Mouse (Mus musculus) testis, adult 2 months (tissue): Measurements from ENCODE around the gene Tmem35b. TPM values are rescaled to one million over a fixed set of nuclear protein-coding genes. Genes with fewer than 3 reads are reported as not detected.

Experiments used
- H3K27ac ChIP-seq: fragments of 200-500 bp; 2 replicates; pipeline ENCODE4 v1.5.1; 2012; ENCODE audit warnings: low read depth, low read length; ENCODE audit not compliant: control insufficient read depth, insufficient read depth
- H3K27me3 ChIP-seq: fragments of 200-500 bp; 2 replicates; pipeline ENCODE4 v1.6.1; 2012; ENCODE audit warnings: mild to moderate bottlenecking, low read length, moderate library complexity; ENCODE audit not compliant: control insufficient read depth, insufficient read depth
- H3K36me3 ChIP-seq: fragments of 200-500 bp; 2 replicates; pipeline ENCODE4 v1.6.1; 2012; ENCODE audit warnings: mild to moderate bottlenecking, low read length; ENCODE audit not compliant: control insufficient read depth, insufficient read depth
- H3K4me1 ChIP-seq: fragments of 200-500 bp; 2 replicates; pipeline ENCODE4 v1.6.1; 2012; ENCODE audit warnings: low read length; ENCODE audit not compliant: control insufficient read depth, insufficient read depth
- H3K4me3 ChIP-seq: fragments of 200-500 bp; 2 replicates; pipeline ENCODE4 v1.5.1; 2012; ENCODE audit warnings: low read depth, mild to moderate bottlenecking, low read length, moderate library complexity, mixed read lengths; ENCODE audit not compliant: control insufficient read depth
- CTCF ChIP-seq: fragments of 200-500 bp; IDR thresholded peaks from 2 replicates; pipeline ENCODE4 v1.5.1; 2012; ENCODE audit warnings: low read depth, mild to moderate bottlenecking, inconsistent platforms, low read length, moderate library complexity; ENCODE audit not compliant: control insufficient read depth, insufficient read depth, insufficient replicate concordance
- POLR2A ChIP-seq: fragments of 200-500 bp; IDR thresholded peaks from 2 replicates; pipeline ENCODE4 v1.6.1; 2012; ENCODE audit warnings: low read depth, mild to moderate bottlenecking, inconsistent platforms, low read length, moderate library complexity; ENCODE audit not compliant: control insufficient read depth
- polyA plus RNA-seq: library from polyadenylated mRNA; depleted of rRNA; stranded (reverse); fragments of >200 nt; gene quantifications from 2 replicates; pipeline ENCODE4 v1.2.3, GENCODE M21; 2012; rRNA removed

Gene Tmem35b
- polyA plus RNA-seq, 1 experiment, result 17.3 TPM

GRCm38 (mm10) chr4:127172614-127173013 lies 49.1 kb downstream of the Tmem35b start:
- no peaks in the 10 kb centered on the region for H3K36me3 ChIP-seq
- no peak overlapping the region for H3K27ac ChIP-seq
- H3K4me1 ChIP-seq, result peaks cover 14% of the 10 kb centered on the region
- TF ChIP-seq CTCF, result no peak
- no peak for TF ChIP-seq POLR2A
- H3K4me3 ChIP-seq, result no peak overlapping the region
- no peaks in the 10 kb centered on the region; the same call in 1 of the 2 replicates for H3K27me3 ChIP-seq

- Histone ChIP-seq H3K36me3 (no peaks in the 10 kb centered on the region), H3K27ac (no peak overlapping the region), H3K27me3 (no peaks in the 10 kb centered on the region), H3K4me1 (peaks cover 8% of the 10 kb centered on the region), H3K4me3 (no peak overlapping the region)
- TF ChIP-seq CTCF, result 0 out of 2 replicates have a peak, but pooled peaks have one; percentile 12
- no peak for TF ChIP-seq POLR2A
Observed at GRCm38 (mm10) chr4:127173461-127173860, 50.0 kb downstream of the Tmem35b start.

GRCm38 (mm10) chr4:127174075-127174899 lies 50.8 kb downstream of the Tmem35b start:
- Histone ChIP-seq H3K4me3 (no peak overlapping the region), H3K36me3 (no peaks in the 10 kb centered on the region), H3K27ac (no peak overlapping the region), H3K4me1 (peaks cover 10% of the 10 kb centered on the region), H3K27me3 (no peaks in the 10 kb centered on the region)
- TF ChIP-seq POLR2A (no peak), CTCF (no peak)

GRCm38 (mm10) chr4:127174900-127175278 lies 51.4 kb downstream of the Tmem35b start:
- H3K27ac ChIP-seq, result no peak overlapping the region
- TF ChIP-seq CTCF (no peak), POLR2A (no peak)
- no peaks in the 10 kb centered on the region for H3K36me3 ChIP-seq
- H3K4me1 ChIP-seq, result peaks cover 12% of the 10 kb centered on the region
- H3K27me3 ChIP-seq, result no peaks in the 10 kb centered on the region
- no peak overlapping the region for H3K4me3 ChIP-seq

- Histone ChIP-seq H3K36me3 (no peaks in the 10 kb centered on the region), H3K27ac (no peak overlapping the region), H3K27me3 (no peaks in the 10 kb centered on the region), H3K4me1 (peaks cover 20% of the 10 kb centered on the region), H3K4me3 (peak overlapping the region; percentile 88; the same call in 1 of the 2 replicates)
- no peak for TF ChIP-seq CTCF
- TF ChIP-seq POLR2A, result no peak
Observed at GRCm38 (mm10) chr4:127177961-127178360, 54.5 kb downstream of the Tmem35b start.

DNA sequence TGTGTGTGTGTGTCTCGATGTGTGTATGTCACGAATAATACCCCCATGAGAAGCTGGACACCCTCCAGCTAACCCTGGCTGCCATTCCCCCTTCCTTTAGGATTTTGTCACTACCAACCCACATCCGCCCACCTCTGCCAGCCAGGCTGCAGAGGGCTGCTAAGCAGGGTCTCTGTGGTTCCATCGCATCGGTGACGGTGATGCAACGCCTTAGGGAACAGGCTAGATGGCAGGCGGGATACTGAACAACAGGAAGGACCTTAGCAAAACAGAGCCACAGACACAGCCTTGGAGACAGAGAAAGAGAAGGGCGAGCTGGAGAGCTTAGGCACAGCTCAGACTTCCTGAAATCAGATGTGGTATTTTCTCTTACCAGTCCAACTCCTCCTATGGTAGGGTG lies 55.2 kb downstream of the Tmem35b start:
- no peak overlapping the region for H3K27ac ChIP-seq
- no peaks in the 10 kb centered on the region for H3K27me3 ChIP-seq
- no peaks in the 10 kb centered on the region for H3K36me3 ChIP-seq
- peaks cover 20% of the 10 kb centered on the region for H3K4me1 ChIP-seq
- peak overlapping the region; percentile 88 for H3K4me3 ChIP-seq
- TF ChIP-seq CTCF, result no peak
- TF ChIP-seq POLR2A, result no peak

Other genes starting within 250 kb of the Tmem35b start
- gene Zmym4, start 155.6 kb upstream of the Tmem35b start, polyA plus RNA-seq, result 17.1 and 17.3 TPM in 2 replicates
- 20.6 and 24.5 TPM in 2 replicates for gene Sfpq, start 102.4 kb upstream of the Tmem35b start, polyA plus RNA-seq
- gene Zmym1, start 62.5 kb upstream of the Tmem35b start, polyA plus RNA-seq, result 2.1 and 2.8 TPM in 2 replicates
- gene Zmym6, start 46.3 kb upstream of the Tmem35b start, polyA plus RNA-seq, result 9.7 and 12.9 TPM in 2 replicates
- 3.3 and 4.6 TPM in 2 replicates for gene Dlgap3, start 45.5 kb downstream of the Tmem35b start, polyA plus RNA-seq
- gene Smim12, start 120.1 kb downstream of the Tmem35b start, polyA plus RNA-seq, result 24.2 and 25.3 TPM in 2 replicates
- gene Gja4, start 190.3 kb downstream of the Tmem35b start, polyA plus RNA-seq, result 2.4 and 3.1 TPM in 2 replicates
- gene Gjb3, start 207.2 kb downstream of the Tmem35b start, polyA plus RNA-seq, result 3.2 and 3.6 TPM in 2 replicates
- not detected in 2 replicates for gene Gjb4, start 230.4 kb downstream of the Tmem35b start, polyA plus RNA-seq
- gene Gjb5, start 234.5 kb downstream of the Tmem35b start, polyA plus RNA-seq, result 0.11 TPM in 1 of 2 replicates, not detected in the other